Mouse (Mus musculus) heart, embryonic 11.5 days (tissue): ENCODE data around the gene Lbhd2. TPM values are rescaled to one million over a fixed set of nuclear protein-coding genes. Genes with fewer than 3 reads are reported as not detected.

Source experiments
- ATAC-seq: fragments of 200-750 bp; cut with Nextera tagmentation; replicated peaks from 2 replicates; pipeline ENCODE4 v1.8.0; 2017; ENCODE audit warnings: moderate library complexity; ENCODE audit not compliant: insufficient number of reproducible peaks, low FRiP score, low TSS enrichment
- H3K27ac ChIP-seq: fragments of 300-500 bp; sonication (generic); 2 replicates; pipeline ENCODE4 v1.5.1; 2014; ENCODE audit warnings: mild to moderate bottlenecking, low read depth, low read length
- H3K27me3 ChIP-seq: fragments of 300-500 bp; sonication (generic); 2 replicates; pipeline ENCODE4 v1.6.1; 2014; ENCODE audit warnings: mild to moderate bottlenecking, low read length, mixed read lengths; ENCODE audit not compliant: control insufficient read depth, insufficient read depth
- H3K36me3 ChIP-seq: fragments of 300-500 bp; sonication (generic); 2 replicates; pipeline ENCODE4 v1.6.1; 2014; ENCODE audit warnings: mild to moderate bottlenecking, low read length, moderate library complexity, mixed read lengths; ENCODE audit not compliant: control insufficient read depth, insufficient read depth
- H3K4me1 ChIP-seq: fragments of 300-500 bp; sonication (generic); 2 replicates; pipeline ENCODE4 v1.6.1; 2014; ENCODE audit warnings: low read length; ENCODE audit not compliant: control insufficient read depth, insufficient read depth
- H3K4me2 ChIP-seq: fragments of 300-500 bp; sonication (generic); 2 replicates; pipeline ENCODE4 v1.6.1; 2014; ENCODE audit warnings: mild to moderate bottlenecking, moderate library complexity
- H3K4me3 ChIP-seq: fragments of 300-500 bp; sonication (generic); 2 replicates; pipeline ENCODE4 v1.5.1; 2014; ENCODE audit warnings: low read depth, low read length
- H3K9ac ChIP-seq: fragments of 300-500 bp; sonication (generic); 2 replicates; pipeline ENCODE4 v1.6.1; 2014; ENCODE audit warnings: mild to moderate bottlenecking, low read depth, low read length, moderate library complexity
- H3K9me3 ChIP-seq: fragments of 300-500 bp; sonication (generic); replicated peaks from 2 replicates; pipeline ENCODE4 v1.6.1; 2016; ENCODE audit warnings: low read length; ENCODE audit not compliant: control insufficient read depth
- WGBS: fragments of 180-500 bp; shearing (Covaris S2); extraction: QIAGEN DNeasy Blood & Tissue Kit; methylation state at CpG from one replicate; pipeline ENCODE4 v1.1.7; 2014; ENCODE audit not compliant: insufficient replicate concordance; 5-methylcytosine and 5-hydroxymethylcytosine counted together
- polyA plus RNA-seq: library from polyadenylated mRNA; unstranded; fragments of >200 nt; fragmentation: Nextera tagmentation; extraction: Ambion mirVana; gene quantifications from 2 replicates; pipeline ENCODE4 v1.2.1, GENCODE M21; 2014

The Lbhd2 gene
- polyA plus RNA-seq, 1 experiment from 2014 or later: 0.50 TPM

DNA sequence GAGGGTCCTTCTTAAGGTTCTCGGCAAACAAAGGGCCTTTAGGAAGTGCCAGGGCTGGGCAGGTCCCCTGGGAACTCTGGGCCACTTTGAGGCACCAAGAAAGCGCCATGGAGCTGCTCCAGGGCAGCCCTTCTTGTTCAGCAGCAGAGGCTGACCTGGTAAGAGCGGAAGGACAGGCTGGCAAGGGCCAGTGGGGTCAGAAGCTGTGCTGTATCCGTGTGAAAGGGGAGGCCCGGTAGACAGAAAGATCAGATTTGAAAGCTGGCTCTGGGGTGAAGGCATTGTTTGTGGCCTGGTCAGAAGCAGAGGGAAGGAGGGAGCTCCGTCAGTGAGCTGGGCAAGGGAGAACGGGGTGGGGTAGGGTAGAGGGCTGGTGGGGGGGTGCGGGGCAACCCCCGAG is 40.7 kb downstream of the Lbhd2 start:
- WGBS: 30% methylated on average over 9 of the region's 9 CpGs
- H3K4me2 ChIP-seq: no peak overlapping the region
- no peak overlapping the region for H3K27ac ChIP-seq
- peaks cover 41% of the 10 kb centered on the region for H3K4me1 ChIP-seq
- H3K9me3 ChIP-seq: no peaks in the 10 kb centered on the region
- no peaks in the 10 kb centered on the region for H3K36me3 ChIP-seq
- H3K9ac ChIP-seq: no peak overlapping the region
- no peak for ATAC-seq
- peaks cover 87% of the 10 kb centered on the region for H3K27me3 ChIP-seq
- no peak overlapping the region for H3K4me3 ChIP-seq

DNA sequence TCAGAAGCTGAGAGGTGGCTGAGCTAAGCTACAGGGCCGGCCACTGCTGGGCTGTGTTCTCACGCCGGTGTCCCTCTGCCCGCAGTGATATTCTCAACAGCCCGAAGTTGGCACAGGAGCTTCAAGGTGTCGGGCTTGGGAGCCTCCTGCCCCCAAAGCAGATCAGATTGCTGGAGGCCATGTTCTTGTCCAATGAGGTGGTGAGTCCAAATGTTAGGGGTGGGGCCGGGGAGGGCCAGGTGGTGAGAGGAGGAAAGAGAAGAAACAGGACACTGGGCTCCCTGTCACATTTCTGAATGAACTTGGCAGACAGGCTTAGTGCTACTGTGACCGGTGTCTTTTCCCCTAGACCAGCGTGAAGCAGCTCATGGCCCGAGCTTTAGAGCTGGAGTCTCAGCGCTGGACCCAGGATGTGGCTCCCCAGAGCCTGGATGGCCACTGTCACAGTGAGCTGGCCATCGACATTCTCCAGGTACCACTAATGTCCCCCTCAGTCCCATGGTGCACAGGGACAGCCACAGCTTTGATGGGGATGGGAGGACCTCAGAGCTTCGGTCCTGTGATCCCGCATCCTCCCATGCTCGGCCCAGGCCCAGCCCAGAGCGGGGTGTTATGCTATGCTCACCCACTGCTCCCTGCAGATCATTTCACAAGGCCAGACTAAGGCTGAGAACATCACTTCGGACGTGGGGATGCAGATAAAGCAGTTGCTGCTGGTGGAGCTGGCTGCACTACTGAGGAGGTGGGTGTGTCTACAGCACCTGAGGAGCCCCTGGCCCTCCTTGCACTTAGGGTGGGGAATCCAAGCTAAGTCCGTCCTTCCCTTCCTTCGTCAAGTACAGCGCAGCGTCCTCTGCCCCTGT is 41.5 kb downstream of the Lbhd2 start:
- Histone ChIP-seq H3K9ac (no peak overlapping the region), H3K4me2 (no peak overlapping the region), H3K4me1 (peaks cover 38% of the 10 kb centered on the region), H3K4me3 (no peak overlapping the region), H3K9me3 (no peaks in the 10 kb centered on the region), H3K27me3 (peaks cover 80% of the 10 kb centered on the region), H3K36me3 (no peaks in the 10 kb centered on the region), H3K27ac (no peak overlapping the region)
- 27% methylated on average over 22 of the region's 22 CpGs for WGBS
- no peak for ATAC-seq

DNA sequence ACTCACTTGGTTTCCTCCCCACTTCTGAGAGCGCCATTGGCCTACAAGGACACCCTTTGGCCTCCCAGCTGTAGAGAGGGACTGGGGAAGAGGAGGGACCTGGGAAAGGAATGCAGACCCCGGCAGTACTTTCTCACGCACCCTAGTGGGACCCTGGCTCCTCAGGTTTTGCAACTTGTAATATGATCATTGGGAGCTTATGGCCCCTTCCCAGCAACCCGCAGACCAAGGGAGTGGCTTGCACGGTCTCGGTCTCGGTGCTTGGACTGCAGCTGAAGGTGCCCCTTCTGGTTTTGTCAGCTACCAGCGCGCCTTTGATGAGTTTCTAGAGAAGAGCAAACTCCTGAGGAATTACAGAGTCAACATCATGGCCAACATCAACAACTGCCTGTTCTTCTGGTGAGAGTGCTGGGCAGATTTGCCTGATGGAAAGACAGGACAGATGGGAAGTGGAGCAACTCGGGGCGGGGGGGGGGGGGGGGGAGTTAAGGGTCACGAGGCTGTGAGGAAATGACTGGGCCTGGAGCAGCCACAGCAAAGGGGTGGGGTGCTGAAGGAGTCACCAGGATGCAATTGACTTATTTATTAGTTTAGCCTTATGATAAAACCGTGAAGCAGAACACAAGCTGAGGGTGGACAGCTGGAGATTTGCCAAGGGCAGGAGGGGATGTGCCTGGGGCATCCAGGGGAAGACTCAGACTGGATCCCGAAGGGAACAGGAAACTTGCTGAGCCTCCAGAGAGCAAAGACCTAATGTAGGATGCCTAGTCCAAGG is 42.5 kb downstream of the Lbhd2 start:
- 34% methylated on average over 13 of the region's 14 CpGs for WGBS
- ATAC-seq: no peak
- H3K4me2 ChIP-seq: no peak overlapping the region; the same call in 1 of the 2 replicates
- no peaks in the 10 kb centered on the region for H3K9me3 ChIP-seq
- no peak overlapping the region for H3K27ac ChIP-seq
- H3K36me3 ChIP-seq: no peaks in the 10 kb centered on the region
- no peak overlapping the region for H3K9ac ChIP-seq
- H3K4me3 ChIP-seq: no peak overlapping the region
- peaks cover 70% of the 10 kb centered on the region for H3K27me3 ChIP-seq
- H3K4me1 ChIP-seq: peaks cover 38% of the 10 kb centered on the region

DNA sequence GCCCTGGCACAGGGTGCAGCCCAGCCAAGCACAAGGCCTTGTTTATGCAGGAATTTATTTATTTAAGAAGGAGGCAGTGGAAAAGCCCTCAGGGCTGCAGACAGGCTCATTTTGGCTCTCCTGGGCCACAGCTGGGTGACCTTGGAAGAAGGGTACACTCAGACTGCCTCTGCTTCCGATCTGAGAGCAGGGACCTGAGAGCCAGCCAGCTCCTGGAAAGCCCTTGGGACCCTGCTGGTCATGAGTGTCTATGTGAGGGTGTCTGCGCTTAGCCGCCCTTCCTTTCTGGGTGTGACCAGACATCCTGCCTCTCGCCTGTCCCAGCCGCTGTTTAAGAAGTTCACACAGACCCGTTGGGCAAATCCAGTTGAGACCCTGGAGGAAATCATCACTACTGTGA is 43.8 kb downstream of the Lbhd2 start:
- 39% methylated on average over 6 of the region's 6 CpGs for WGBS
- Histone ChIP-seq H3K27me3 (peaks cover 57% of the 10 kb centered on the region), H3K27ac (no peak overlapping the region)

DNA sequence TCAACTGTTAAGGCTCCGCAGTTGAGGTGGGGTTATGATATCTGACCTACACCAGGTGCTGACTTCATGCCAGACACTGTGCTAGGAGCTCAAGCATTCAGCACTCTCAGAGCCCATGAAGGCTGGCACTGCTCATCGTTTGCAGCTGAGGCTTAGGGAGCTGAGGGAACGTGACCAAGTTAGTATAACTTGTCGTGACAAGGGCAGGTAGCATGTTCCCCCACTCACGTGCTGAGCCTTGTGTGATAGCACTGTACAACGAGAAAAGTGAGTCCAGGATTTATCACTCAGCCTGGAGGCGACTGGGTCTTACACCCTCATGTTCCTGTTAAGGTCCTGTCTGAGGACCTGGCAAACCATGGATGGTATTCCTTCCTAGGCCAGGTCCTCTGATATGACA is 45.0 kb downstream of the Lbhd2 start:
- Histone ChIP-seq H3K4me1 (peaks cover 39% of the 10 kb centered on the region), H3K27ac (no peak overlapping the region)
- WGBS: 82% methylated on average over 7 of the region's 7 CpGs

More for the DNA sequence above, 43.8 kb downstream of the Lbhd2 start:
- Histone ChIP-seq H3K9me3 (no peaks in the 10 kb centered on the region), H3K36me3 (no peaks in the 10 kb centered on the region), H3K4me2 (no peak overlapping the region), H3K4me3 (no peak overlapping the region), H3K4me1 (peaks cover 41% of the 10 kb centered on the region), H3K9ac (no peak overlapping the region)
- ATAC-seq: no peak

DNA sequence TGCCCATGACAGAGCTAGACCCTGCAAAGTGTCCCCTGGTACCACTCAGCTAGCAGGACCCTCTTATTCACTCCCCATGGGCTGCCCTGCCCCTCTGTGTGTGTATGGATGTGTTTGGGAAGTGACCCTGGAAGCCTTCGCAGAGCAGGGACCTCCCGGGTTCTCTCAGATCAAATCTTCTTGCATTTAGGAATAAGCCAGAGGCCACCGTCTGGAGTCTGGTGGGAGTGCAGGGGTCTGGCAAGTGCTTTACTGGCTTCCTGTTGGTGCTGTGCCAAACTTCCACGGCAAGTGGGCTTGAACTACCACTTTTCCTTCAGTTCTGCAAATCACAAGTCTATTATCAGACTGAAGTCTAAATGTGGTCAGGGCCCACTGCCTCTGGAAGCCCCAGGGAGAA is 47.4 kb downstream of the Lbhd2 start:
- 22% methylated on average over 4 of the region's 4 CpGs for WGBS
- H3K27ac ChIP-seq: no peak overlapping the region

More for the DNA sequence above, 45.0 kb downstream of the Lbhd2 start:
- H3K4me2 ChIP-seq: no peak overlapping the region
- H3K9ac ChIP-seq: no peak overlapping the region
- no peak overlapping the region for H3K4me3 ChIP-seq
- no peaks in the 10 kb centered on the region for H3K9me3 ChIP-seq
- peaks cover 50% of the 10 kb centered on the region for H3K27me3 ChIP-seq
- H3K36me3 ChIP-seq: no peaks in the 10 kb centered on the region
- no peak for ATAC-seq

DNA sequence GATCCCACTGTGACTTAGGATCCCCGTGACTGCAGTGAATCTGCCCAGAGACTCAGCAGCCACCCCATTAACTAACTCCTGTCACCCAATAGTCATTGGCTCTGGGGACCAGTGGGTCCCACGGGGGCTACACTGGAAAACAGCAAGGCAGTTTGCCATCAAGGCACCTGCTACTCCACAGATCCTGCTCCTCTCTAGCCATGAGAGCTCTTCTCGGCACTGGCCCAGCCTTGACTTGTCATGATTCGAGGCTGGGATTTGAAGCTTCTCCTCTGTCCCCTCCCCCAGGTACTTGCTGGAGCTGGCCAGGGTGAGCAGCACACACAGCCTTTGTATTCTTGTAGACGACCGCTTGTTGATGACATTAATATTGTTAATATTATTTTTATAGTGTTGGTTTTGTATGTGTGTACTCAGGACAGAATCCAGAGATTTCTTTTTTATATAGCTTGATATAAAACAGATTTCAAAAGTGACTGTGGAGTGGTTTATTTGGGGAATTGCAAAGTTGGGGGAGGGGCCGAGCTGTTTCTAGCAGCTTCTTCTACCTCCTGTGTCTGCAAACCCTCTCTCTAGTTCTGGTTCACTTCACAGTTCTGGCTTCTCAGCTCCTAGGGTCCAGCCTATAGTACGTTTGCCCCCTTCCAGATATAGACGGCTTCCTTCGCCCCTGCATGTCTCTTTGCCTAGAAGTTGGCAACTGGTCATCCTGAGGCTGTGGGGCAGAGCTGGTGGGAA is 48.1 kb downstream of the Lbhd2 start:
- Histone ChIP-seq H3K4me1 (peaks cover 19% of the 10 kb centered on the region), H3K4me3 (no peak overlapping the region), H3K4me2 (no peak overlapping the region), H3K9me3 (no peaks in the 10 kb centered on the region), H3K27ac (no peak overlapping the region), H3K9ac (no peak overlapping the region), H3K36me3 (no peaks in the 10 kb centered on the region), H3K27me3 (peaks cover 27% of the 10 kb centered on the region)
- 59% methylated on average over 10 of the region's 10 CpGs for WGBS
- ATAC-seq: no peak

More for the DNA sequence above, 47.4 kb downstream of the Lbhd2 start:
- no peak overlapping the region for H3K4me2 ChIP-seq
- H3K4me3 ChIP-seq: no peak overlapping the region
- H3K36me3 ChIP-seq: no peaks in the 10 kb centered on the region
- no peak overlapping the region for H3K9ac ChIP-seq
- peaks cover 23% of the 10 kb centered on the region for H3K4me1 ChIP-seq
- peaks cover 30% of the 10 kb centered on the region for H3K27me3 ChIP-seq
- no peaks in the 10 kb centered on the region for H3K9me3 ChIP-seq
- no peak for ATAC-seq

DNA sequence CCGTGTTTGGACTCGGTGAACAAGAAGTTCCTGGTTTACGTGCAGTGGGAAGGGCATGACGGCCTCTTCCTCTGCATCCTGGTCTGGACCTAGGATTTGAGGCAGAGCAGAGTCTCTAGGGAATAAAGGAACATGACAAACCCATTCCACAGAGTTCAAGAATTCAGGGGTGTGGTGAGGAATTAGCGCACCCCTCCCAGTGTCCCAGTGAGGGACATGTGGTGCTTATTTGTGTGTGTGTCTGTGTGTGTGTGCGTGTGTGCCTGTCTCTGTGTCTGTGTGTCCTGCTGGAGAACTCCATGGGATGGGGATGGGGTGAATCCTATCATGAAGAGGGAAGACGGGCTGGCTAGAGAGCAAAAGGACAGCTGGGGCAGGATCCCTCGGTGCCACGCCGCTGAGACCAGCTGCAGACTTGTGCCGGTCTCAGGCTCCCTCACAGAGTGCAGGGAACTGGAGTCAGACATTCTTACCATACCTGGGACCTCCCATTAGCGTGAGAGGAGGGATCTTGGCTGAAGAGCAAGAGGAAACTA is 48.8 kb downstream of the Lbhd2 start:
- WGBS: 54% methylated on average over 12 of the region's 12 CpGs
- H3K4me3 ChIP-seq: no peak overlapping the region
- H3K27me3 ChIP-seq: peaks cover 24% of the 10 kb centered on the region; the same call in 1 of the 2 replicates
- H3K9me3 ChIP-seq: no peaks in the 10 kb centered on the region
- no peak overlapping the region for H3K27ac ChIP-seq
- no peak for ATAC-seq
- H3K9ac ChIP-seq: peak overlapping the region; percentile 24; the same call in 1 of the 2 replicates
- no peak overlapping the region for H3K4me2 ChIP-seq
- H3K4me1 ChIP-seq: peaks cover 12% of the 10 kb centered on the region
- H3K36me3 ChIP-seq: no peaks in the 10 kb centered on the region
